Mouse (Mus musculus) neutrophil, adult 5-6 weeks (primary cell): Measurements from ENCODE around the gene Spon1. TPM values are rescaled to one million over a fixed set of nuclear protein-coding genes. Genes with fewer than 3 reads are reported as not detected.

ENCODE experiments used
- ATAC-seq: fragments of 151-379, 151-347 bp; 2 replicates; pipeline ENCODE4 v1.8.0; 2017; ENCODE audit warnings: mild to moderate bottlenecking, moderate TSS enrichment; ENCODE audit not compliant: insufficient number of reproducible peaks, poor library complexity, low FRiP score, severe bottlenecking; ENCODE audit errors: extremely low read depth
- total RNA-seq: library from RNA; stranded (forward); fragments of 200-1000 nt; gene quantifications from 2 replicates; pipeline ENCODE4 v1.2.3, GENCODE M21; 2017

Gene Spon1
- total RNA-seq, 1 experiment from 2014 or later = 0.35 TPM

DNA sequence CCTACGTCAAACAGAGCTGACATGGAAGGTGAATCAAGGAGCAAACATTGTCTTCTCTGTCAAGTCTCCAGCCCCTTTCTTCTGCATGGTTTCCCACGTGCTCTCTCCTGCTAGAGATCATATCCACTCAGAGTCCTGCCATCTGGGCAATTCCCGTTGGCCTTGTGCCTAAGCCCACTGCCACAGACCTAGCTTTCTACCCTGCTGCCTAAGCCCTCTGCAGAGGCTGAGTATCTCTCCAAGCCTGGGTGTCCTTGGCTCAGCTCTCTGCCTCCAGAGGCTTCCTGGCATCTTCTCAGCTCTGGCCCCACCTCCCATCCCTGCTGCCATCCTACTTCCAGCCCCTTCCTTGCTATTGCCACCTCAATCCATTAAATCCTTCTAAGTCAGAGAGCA is 195.7 kb downstream of the Spon1 start:
- no peak for ATAC-seq

DNA sequence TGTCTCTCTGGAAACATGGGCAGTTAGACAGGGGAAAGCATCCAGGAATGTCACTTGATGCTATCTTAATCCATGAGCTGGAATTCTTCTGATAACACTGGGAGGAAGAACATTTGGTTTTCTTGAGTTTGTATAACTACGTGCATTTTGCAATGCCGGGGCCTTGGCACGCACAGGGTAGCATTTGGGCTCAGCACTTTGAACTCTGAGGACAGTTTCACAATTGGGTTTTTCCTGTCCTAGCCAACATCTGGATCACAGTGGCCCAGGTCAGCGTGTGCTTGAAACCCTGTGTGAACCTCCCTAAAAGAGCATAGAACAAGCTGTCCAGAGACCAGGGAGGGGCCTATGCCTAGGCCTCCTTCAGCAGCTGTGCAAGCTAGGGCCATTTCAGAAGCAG is 196.3 kb downstream of the Spon1 start:
- ATAC-seq = no peak

DNA sequence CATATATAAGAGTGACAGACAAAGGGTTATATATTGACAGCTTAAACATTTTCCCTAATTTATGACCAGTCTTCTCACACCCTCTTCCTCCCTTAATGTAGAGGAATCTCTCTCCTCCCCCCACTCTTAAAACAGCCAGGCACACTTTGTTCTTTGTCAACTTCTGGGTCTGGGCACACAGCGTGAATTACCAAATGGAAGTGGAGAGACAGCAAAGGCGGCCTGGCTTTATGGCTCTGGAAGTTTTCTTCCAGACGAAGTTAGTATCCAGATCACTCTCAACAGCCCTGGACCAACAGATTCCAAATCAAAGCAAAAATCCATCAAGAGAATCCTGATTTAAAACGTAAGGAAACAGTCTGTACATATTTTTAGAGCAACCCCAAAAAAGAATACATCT is 198.0 kb downstream of the Spon1 start:
- ATAC-seq = no peak

DNA sequence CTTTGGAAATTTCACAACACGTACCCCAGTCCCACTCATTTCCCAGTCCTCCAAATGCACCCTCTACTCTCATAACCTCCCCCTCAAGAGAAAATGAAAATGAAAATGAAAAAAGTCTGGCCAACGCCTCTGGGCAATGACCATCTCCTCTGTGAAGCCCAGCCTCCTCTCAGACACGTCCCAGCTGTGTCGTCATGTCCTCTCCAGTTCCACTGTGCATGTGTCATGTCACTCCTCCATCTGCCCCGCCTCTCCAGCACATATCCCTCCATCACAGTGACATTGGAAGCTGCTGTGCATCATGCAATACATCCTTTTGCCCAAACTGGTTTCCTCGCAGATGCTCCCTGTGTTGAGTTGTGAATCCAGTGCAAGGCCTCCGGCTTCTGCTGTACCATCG is 199.8 kb downstream of the Spon1 start:
- no peak for ATAC-seq

DNA sequence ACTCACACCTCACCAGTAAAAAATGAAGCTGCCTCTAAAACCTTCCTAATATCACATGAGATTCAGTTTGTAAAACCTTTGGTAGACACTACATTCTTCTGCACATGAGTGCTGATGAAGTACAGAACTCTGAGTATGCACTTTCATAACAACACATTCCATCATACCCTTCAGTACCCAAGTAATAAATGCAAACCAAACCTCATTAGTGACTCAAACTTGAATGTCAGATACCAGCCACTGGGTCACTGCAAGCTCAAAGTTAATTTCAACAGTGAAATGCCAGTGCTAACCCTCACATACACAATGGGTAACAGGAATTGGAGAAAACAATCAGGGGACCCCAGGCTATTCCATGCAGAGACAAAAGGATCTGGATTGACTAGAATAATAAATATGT is 203.4 kb downstream of the Spon1 start:
- no peak for ATAC-seq

DNA sequence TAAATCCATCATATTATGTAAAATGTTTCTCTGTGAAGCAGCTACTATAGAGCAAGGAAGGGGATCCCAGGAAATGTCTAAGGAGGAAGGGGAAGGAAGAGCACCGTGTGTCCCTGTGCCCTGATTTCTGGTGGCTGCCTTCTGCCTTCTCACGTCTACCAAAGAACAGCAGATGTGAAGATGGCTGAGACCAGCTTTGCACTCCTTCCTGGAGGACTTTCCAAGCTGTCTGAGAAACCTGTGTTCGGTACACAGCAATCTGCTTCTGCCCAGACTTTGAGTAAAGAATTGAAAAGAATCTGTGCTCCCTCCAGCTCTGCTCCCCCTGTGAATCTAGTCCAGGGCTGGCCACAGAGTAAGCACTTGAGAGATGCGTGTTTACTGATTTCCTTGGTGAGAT is 206.7 kb downstream of the Spon1 start:
- ATAC-seq = no peak

DNA sequence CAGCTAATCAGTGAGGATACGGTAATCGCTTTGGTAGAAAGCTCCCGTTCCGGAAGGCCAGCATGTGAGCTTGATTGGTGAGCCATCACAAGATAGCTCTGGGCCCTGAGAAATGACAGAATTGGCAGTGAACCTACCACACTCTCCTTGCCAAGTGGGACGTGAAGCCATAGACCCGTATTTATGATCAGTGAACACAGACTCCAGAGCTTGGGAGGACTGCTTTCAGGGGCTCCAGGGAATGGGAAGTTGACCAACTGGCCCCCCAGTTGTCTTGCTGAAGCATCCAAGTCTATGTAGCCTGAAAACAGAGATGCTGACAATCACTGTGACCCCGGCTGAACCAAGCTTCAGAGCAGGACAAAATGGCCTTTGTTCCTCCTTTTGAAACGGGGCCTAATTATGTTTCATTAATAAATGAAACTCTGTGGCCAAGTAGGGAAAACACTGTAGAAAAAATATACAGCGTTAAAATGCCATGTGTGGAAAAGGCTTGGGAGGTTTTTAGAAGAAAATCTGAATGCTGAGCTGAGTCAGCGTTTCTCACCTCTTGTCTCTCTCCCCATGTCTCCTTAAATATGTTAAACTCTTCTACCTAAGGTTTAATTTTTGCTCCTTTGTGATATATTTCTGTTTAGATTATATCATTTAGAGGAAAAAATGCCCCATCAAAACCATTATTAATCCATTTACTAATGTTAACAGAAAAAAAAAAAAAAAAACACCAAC is 220.8 kb downstream of the Spon1 start:
- no peak for ATAC-seq

DNA sequence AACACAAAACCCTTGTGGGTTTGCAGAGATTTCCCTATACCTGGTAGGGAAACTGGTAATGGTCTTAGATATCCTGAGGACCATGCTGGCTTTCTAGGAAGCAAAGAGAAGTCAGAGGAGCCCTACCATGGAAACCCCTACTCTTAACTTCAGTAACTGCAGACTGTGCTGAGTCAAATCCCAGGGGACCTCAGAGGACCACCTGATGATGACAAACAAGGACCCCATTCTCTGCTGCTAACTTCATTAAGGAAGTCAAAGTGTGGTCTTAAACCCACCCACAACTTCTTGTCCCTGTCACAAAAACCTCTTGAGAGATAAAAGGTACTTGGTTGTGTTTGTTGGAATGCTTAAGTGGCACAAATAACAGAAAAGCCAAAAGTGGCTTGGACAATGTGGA is 222.4 kb downstream of the Spon1 start:
- no peak for ATAC-seq

DNA sequence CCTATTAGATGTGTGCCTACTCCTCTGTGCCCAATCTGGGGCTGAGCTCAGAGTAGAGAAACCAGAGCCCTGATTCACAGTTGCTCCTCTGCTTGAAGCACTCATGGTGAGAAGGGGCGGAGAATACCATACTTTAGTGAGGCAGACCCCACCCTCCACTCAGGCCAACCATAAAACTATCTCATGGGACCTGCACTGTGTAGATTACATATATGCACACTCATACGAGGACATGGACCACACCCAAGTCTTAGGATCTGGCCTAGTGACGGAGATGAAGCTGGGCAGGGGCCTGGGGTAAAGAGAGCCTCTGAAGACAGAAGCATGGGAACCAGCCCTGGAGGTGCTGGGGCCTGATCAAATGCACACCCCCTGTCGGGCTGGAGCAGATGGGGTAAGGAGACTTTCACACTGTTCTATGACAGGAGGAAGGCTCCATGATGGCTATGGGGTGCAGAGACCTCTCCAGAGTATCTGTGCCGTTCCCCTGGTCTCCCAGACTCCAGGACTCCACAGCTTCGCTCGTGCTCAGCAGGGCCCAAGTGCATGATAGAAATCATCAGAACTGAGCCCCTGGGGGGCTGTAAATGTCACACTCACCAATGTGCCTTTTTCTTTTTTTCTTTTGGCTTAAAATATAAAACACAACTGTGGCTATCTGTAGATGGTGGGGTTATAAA is 232.0 kb downstream of the Spon1 start:
- no peak for ATAC-seq

DNA sequence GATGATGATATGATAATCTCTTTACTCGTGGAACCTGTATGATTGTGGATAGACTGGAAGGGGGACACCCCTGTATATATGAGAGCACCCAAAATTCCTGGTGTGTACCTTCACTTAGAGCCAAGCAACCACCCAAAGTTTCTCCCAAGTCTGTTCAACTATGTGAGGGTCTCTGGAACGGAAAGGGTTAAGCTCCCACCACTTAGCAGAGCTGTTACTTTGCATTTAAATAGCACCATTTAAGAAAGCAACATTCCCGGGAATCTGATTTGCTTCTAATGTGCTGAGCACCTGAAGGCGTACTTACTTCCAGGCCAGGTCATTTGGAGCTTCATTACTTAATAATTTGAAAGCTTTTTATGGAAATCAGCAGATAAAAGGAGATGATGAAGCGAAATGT is 238.4 kb downstream of the Spon1 start:
- ATAC-seq = no peak

DNA sequence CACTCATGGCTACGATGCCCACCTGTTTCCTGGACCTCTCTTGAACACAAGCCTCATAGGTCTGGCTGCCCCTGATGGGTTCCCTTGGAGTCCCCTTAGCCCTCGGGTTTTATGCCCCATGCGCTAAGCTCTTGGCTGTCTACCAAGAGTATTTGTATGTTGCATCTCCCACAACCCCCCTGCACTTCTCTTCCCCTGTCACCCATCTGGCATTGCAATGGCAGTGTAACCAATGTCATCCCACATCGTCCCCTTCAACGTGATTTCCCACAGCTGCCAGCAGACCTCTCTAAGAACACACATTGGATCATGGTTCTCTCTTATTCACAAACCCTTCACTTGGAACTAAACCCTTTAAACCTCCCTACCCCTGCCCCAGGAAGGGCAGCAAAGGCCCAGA is 239.7 kb downstream of the Spon1 start:
- ATAC-seq = no peak

DNA sequence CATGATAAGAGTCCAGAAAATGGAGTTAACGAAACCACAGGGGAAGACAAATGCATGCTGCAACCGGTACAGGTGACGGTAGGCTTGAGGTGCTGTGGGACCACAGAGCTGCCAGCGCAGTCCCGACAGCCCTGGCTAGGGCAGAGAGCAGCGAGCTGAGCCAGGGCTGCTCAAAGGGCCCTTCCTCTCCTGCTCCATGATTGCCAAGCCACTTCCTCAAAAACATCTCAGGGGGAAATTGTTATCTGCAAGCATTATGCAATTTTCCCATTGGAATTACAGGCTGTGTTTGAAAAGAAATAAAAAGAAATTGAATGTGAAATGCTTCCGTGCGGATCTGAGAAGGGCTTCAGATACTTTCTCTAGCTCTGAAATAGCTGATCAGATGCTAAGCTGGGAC is 240.7 kb downstream of the Spon1 start:
- no peak for ATAC-seq

DNA sequence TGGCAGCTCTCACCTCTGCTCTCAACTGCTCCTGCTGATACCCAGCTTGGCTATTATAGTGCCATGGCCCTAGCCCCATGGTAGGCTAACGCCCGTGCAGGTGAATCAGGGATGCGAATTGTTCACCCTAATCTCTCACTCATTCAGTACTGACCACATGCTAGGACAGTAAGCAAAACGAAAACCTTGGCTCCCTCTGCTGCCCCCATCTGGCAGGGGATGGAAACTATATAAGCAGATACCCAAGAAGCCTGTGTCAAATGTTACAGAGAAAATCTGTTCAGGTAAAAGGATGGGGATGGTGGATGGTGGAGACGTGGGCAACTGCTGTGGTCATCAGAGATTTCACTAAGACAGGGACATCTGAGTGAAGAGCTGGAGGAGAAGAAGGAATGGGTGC is 241.8 kb downstream of the Spon1 start:
- ATAC-seq = no peak

DNA sequence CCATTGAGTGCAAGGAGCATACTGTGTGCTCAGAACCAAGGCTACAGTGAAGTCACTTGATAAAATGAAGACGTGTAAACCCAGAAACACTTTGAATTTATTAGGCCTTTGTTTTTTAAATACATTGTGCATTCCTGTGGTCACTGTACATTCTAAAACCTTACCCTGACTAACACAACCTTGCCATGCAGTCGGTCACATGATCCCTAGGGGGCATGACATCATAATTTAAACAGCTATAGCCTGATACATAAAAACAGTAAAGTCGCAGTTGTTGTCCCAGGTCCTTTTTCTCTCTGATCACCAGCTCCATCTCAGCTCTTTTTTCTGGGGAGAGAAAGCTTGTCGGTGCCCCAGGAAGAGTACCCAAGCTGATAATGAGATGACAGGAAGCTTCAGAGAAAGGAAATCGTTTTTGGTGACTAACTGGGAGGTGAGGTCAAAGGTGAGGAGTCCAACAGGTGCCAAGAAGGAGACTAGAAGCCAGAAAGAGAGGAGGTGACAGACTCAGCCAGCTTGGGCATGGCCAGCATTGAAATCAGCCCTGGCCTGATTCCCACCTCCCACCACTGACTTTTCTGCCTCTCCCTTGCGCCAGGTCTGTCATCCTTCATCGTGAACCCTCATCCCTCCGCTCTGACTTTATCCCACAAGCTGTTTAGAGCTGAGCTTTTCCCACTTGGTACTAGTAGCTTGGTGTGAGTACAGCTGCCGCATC is 246.1 kb downstream of the Spon1 start:
- ATAC-seq = no peak

DNA sequence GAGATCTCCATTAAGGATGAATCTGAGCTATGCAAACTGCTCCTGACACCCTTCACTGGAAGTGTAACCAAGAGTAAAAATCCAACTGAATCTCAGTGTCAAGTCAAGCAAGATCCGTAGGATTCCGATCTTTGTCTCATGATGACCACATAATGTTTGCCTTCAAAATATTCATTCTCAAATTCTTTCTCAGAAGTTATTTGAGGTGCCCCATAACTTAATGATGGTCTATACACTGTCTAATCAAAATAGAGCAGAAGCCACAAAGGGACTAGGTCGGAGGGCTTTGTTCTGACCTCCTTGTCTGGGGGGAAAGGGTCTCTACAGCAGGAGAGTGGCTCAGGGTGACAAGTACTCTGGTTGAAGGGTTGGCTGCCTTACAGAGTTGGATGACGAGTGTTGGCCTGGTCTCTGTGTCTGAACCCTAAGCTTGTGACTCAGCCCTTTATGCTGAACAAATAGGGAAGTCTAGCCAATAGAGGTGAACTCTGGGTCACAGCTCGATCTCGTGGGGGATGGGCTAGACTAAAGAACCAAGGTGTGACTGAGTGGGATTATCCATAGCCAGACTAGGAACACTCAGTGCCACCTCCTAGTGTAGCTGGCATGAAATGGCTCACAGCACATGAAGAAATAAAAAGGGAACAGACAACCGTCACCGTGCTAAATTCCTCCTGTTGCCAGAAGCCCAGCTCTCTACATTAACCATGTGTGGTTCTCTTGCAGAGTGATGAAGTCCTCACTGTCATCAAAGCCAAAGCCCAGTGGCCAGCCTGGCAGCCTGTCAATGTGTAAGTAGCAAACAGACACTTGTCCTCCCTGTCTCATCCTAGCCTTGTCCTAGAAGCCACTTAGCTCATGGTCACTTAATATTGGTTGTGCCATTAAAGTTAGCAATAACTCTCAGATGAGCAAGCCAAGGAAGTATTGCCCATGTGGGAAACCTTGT is 250.5 kb downstream of the Spon1 start:
- ATAC-seq = peak; percentile 17; the same call in 1 of the 2 replicates

DNA sequence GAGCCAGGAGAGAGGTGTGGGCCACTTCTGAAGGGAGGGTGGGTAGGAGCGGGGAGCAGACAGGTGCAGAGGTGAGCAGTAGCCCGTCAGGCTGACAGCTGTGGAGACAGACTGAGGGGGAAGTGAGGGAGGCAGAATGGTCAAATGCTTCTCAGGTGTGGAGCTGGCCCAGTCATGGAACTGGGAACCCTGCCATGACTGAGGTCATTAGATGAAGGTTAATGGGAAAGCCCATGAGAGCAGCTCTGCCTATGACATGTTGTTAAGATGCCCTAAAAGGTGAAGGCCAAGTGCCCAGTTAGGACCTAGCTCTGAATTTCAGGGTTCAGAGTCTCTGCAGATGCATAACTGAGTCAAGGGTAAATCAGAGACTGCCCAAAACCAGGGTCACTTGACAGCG is 253.1 kb downstream of the Spon1 start:
- ATAC-seq = no peak

DNA sequence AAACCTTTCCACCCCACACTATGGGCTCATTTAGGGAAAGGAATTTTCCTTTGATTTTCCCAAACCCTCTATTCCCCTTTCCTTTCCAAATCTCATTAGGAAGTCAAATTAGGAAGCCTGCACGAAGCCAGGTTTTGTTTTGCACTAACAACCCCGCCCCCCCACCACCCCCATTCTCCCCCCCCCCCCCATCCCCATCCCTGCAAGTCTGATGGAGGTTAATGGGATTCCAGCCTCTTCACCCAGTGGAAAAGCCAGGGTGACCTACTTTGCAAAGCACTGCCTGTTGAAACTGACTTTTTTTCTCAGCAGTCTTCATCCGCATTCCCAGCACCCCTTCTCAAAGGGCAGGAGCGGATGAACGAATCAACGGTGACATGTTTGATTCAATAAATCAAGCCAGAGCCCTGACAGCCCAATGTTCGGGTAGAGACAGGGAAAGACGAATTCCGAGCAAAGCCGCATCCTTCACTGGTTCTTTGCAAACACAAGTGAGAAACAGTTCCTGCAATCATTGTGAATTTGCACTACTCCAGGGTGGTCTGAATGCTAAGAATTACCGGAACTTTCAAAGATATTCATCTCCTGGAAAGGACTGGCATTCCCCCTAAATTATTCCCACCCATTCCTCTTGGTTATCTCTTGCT is 254.4 kb downstream of the Spon1 start:
- no peak for ATAC-seq

DNA sequence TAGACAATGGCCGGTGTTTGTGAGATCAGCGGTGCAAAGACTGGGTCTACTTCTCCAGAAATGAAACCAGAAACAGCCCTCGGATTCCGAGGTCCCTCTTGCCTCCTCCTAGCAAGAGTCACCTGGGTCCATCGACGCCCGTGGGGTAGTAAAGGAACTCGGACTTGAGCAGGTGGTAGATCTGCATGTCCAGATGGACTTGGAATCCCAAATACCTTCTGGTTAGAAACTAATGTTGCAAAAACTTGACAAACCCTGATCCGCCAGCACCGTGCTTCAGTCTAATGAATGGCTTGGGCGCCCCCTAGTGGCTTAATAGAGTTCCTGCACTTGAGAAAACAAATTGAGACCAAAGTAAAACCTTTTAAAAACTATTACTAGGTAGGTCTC is 254.9 kb downstream of the Spon1 start:
- peak; percentile 54 for ATAC-seq

DNA sequence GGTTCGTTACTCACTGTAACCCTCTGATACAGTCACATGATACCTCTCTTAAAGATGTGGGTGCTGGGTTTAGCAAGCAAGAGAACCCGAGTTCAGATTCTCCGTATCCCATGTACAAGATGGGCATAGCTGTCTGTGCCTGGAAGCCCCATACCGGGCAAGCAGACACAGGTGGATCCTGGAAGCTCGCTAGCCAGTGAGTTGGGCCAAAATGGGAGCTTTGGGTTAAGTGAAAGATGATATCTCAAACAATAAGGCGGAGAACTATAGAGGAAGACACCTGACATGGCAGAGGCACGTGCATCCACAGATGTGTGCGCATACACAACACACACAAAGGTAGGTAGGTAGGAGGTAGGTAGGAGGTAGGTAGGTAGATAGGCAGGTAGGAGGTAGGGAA is 261.1 kb downstream of the Spon1 start:
- ATAC-seq = no peak
